Mouse (Mus musculus) cerebellum, adult 2 months (tissue): Measurements from ENCODE around the gene 2010315B03Rik. TPM values are rescaled to one million over a fixed set of nuclear protein-coding genes. Genes with fewer than 3 reads are reported as not detected.

Source experiments
- DNase-seq, 2 experiments: peaks; one replicate each; pipeline ENCODE4 v3.0.0; 2021
- H3K27ac ChIP-seq: fragments of 200-500 bp; 2 replicates; pipeline ENCODE4 v1.5.1; 2012; ENCODE audit warnings: low read length, control low read depth, inconsistent platforms; ENCODE audit not compliant: insufficient read depth
- H3K27me3 ChIP-seq: fragments of 200-500 bp; 2 replicates; pipeline ENCODE4 v1.6.1; 2012; ENCODE audit warnings: inconsistent platforms, mild to moderate bottlenecking, low read length, moderate library complexity; ENCODE audit not compliant: control insufficient read depth, insufficient read depth
- H3K4me1 ChIP-seq: fragments of 200-500 bp; 2 replicates; pipeline ENCODE4 v1.6.1; 2011; ENCODE audit warnings: low read length; ENCODE audit not compliant: control insufficient read depth, insufficient read depth
- H3K4me3 ChIP-seq: fragments of 200-500 bp; replicated peaks from 2 replicates; pipeline ENCODE3; 2011; ENCODE audit warnings: mild to moderate bottlenecking, low read depth, low read length, control low read depth; ENCODE audit not compliant: insufficient read depth
- CTCF ChIP-seq: fragments of 200-500 bp; IDR thresholded peaks from 2 replicates; pipeline ENCODE4 v1.5.1; 2011; ENCODE audit warnings: low read depth, mild to moderate bottlenecking, control low read depth, low read length, moderate library complexity, borderline replicate concordance; ENCODE audit not compliant: insufficient read depth
- POLR2A ChIP-seq: fragments of 200-500 bp; IDR thresholded peaks from 2 replicates; pipeline ENCODE4 v1.6.1; 2011; ENCODE audit warnings: low read length, control low read depth, borderline replicate concordance; ENCODE audit not compliant: insufficient read depth
- WGBS: fragments of 180-500 bp; shearing (Covaris S2); methylation state at CpG from one replicate; pipeline ENCODE4 v1.1.7; 2018; 5-methylcytosine and 5-hydroxymethylcytosine counted together
- polyA plus RNA-seq: library from polyadenylated mRNA; depleted of rRNA; stranded (reverse); fragments of >200 nt; gene quantifications from 2 replicates; pipeline ENCODE4 v1.2.3, GENCODE M21; 2012; rRNA removed

2010315B03Rik gene
- 17.3 and 18.0 TPM in 2 replicates for polyA plus RNA-seq

DNA sequence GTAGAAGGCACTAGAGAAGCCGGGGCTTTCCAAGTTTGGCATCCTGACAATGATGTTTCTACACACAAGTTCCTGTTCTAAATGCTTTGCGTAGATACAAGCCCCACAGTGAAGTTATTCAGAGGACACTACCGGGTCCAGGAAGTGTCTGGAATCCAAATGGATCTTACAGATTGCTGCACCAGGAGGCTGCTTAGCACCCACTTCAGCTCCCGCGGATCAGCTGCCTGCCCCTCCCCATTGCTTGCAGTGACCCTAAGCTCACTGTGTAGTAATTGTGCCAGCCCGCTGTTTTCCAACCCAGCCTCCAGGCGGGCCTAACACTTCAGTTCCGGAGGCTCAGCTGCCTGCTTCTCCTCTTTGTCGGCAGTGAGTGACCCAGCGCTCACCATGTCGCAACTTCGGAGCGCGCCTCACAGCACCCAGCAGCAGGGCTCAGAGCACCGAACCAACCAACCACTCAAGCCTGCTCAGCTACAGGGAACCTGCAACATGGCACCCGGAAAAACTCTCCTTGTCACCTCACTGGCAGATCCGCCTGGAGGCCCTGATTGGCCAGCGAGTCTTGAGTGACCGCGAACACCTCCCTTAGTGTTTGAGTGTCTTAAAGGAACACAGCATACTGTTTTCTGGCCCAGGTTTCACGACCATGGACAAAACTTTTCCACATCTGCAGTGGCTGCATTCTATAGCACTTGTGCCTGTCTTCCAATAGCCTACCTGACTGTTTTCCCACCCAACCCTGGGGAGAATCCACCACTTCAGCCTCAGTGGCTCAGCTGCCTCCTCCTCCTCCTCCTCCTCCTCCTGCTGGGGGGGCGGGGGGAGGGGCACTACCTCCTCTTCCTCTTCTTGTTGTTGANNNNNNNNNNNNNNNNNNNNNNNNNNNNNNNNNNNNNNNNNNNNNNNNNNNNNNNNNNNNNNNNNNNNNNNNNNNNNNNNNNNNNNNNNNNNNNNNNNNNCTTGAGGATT, at the start of gene 2010315B03Rik:
Gene 2010315B03Rik (minus strand): TSS at position 526 of the 972 bp plus-strand sequence.
- DNase-seq, result peak; percentile 87 to 91
- H3K4me1 ChIP-seq, result no peaks in the 10 kb centered on the region
- under 1% methylated on average over 21 of the region's 22 CpGs for WGBS
- no peaks in the 10 kb centered on the region for H3K27me3 ChIP-seq
- H3K27ac ChIP-seq, result peak within 1 kb of the TSS; percentile 23
- TF ChIP-seq POLR2A (peak; percentile 69; the same call in 1 of the 2 replicates), CTCF (no peak)
- peak within 1 kb of the TSS; percentile 69 for H3K4me3 ChIP-seq

DNA sequence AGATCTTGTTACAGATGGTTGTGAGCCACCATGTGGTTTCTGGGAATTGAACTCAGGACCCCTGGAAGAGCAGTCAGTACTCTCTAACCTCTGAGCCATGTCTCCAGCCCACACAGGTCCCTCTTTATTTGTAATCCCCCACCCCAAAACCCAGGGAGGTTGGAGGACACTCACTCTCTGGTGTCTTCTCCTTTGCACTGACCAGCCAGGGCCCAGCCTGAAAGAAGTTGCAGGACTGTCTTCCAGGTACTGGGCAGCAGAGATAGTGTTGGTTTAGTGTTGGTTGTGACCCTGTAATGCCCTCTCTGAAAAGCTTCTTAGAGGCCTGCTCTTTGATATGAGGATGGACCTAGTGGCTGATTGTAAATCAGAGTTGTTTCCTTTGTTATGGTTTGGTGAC, 994 bp downstream of the 2010315B03Rik start:
- no peak overlapping the region for H3K27ac ChIP-seq
- no peaks in the 10 kb centered on the region for H3K4me1 ChIP-seq
- peak overlapping the region; percentile 11 for H3K4me3 ChIP-seq
- no peaks in the 10 kb centered on the region; the same call in 1 of the 2 replicates for H3K27me3 ChIP-seq
- TF ChIP-seq CTCF (no peak), POLR2A (no peak)
- DNase-seq, result no peak

DNA sequence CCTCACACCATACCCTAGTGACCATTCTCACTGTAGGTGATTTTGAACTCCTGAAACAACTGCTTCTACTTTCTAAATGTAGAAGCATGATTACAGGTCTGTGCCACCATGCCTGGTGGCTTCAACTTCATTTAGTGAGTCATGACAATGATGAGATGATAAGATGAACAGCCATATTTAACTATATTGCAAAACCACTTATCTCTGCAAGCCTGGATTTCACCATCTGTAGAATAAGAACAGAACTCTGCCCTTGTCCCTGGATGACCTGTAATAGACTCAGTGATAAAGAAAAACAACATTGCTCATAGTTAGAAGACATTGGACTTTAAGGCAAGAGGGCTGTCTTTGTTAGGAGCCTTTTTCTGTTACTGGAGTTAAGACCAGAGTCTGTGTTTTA, 24.2 kb downstream of the 2010315B03Rik start:
- H3K27me3 ChIP-seq, result no peaks in the 10 kb centered on the region
- H3K4me3 ChIP-seq, result no peak overlapping the region
- no peak overlapping the region for H3K27ac ChIP-seq
- no peaks in the 10 kb centered on the region for H3K4me1 ChIP-seq
- DNase-seq, result no peak
- TF ChIP-seq POLR2A (no peak), CTCF (no peak)

DNA sequence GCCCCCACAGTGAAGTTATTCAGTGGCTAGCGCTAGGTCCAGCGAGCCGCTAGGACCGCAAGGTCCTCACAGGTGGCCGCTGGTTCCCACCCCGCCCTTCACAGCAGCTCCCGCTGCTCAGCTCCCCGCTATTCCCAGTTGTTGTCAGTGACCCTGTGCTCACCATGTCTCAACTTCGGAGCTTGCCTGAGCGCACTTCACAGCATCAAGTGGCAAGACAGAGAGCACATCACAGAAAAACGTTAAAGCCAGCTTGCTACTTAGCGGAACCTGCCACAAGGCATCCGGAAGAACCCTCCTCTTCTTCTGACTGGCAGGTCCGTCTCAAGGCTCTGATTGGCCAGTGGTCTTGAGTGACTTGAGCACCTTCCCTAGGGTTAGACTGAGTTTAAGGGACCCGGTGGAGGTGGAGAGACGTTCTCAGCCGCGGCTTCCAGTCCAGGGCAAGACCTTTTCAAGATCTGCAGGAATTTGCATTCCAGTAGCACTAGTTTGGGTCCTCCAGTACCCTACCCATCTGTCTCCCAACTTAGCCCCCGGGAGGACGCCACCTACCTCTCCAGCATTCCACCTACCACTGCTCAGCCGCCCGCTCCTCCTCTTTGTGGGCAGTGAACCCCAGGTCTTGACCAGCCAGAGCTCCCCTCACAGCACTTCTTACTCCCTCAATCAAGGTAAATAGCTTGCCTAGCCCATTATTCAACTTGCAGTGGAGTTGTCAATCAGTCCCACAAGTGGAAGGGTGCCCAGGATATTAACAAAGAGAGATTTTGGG, 30.4 kb downstream of the 2010315B03Rik start:
- under 1% methylated on average over 22 of the region's 22 CpGs for WGBS
- DNase-seq, result peak; percentile 89 to 92
- Histone ChIP-seq H3K27ac (peak overlapping the region; percentile 74), H3K27me3 (no peaks in the 10 kb centered on the region), H3K4me1 (0 out of 2 replicates have a peak, but pooled peaks cover 3% of the 10 kb centered on the region), H3K4me3 (peak overlapping the region; percentile 99)
- TF ChIP-seq CTCF (no peak), POLR2A (peak; percentile 78; the same call in 1 of the 2 replicates)

DNA sequence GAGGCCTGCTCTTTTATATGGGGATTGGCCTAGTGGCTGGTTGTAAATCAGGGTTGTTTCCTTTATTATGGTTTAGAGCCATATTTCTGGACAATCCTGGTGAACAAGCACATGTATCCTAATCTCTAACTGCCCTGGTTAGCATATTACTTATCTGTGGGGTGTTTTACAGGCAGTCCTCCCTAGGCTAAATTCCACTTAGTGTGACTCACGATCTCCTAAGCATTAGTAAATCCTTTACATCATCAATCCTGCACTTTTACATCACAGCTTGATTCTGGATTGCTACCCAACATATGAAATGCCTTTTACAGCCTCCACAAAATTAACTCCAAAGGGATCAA, 31.1 kb downstream of the 2010315B03Rik start:
- peak overlapping the region; percentile 99 for H3K4me3 ChIP-seq
- DNase-seq, result no peak
- 8% methylated on average over 1 of the region's 1 CpGs for WGBS
- no peak overlapping the region for H3K27ac ChIP-seq
- 0 out of 2 replicates have a peak, but pooled peaks cover 3% of the 10 kb centered on the region for H3K4me1 ChIP-seq
- H3K27me3 ChIP-seq, result no peaks in the 10 kb centered on the region
- TF ChIP-seq CTCF (no peak), POLR2A (no peak)

DNA sequence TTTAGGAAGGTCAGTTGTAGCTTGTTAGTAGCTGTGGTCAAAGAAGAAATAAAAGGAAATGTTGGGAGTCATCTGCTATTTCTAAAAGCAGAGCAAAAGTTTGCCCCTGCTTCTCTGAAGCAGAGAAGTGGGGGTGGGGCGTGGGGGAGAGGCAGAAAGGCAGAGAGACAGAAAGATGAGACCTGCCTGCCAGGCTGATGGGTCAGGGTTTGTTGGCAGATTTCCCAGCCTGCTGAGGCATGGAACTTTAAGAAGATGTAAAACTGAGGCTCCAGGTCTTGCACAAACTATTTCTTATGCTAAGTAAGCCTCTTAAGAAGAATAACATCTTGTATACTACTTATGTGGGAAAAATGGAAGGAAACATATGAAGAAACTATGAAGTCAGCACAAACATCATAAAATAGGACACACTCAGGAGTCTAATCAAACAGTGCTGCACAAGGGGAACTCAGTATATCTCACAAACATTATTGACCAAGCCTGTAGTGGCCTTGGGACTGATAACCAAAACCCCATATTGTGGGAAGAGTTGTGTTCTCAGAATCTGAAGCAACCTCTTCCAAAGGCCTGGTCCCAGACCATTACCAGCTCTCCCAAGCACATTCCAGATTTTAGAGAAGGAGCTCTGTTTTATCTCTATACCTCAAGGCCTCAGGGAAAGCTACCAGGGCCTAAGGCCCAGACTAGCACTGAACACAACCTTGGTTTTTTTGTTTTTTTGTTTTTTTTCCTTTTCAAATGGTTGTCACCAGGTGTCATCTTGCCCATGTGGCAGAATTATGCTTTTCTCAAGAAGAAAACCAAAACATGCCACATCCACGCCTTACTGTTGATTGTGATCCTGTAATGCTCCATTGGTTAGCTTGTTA, 31.7 kb downstream of the 2010315B03Rik start:
- no peak for DNase-seq
- Histone ChIP-seq H3K27me3 (no peaks in the 10 kb centered on the region), H3K27ac (no peak overlapping the region), H3K4me1 (0 out of 2 replicates have a peak, but pooled peaks cover 3% of the 10 kb centered on the region), H3K4me3 (peak overlapping the region; percentile 18)
- TF ChIP-seq CTCF (no peak), POLR2A (no peak)
- 63% methylated on average over 2 of the region's 2 CpGs for WGBS

DNA sequence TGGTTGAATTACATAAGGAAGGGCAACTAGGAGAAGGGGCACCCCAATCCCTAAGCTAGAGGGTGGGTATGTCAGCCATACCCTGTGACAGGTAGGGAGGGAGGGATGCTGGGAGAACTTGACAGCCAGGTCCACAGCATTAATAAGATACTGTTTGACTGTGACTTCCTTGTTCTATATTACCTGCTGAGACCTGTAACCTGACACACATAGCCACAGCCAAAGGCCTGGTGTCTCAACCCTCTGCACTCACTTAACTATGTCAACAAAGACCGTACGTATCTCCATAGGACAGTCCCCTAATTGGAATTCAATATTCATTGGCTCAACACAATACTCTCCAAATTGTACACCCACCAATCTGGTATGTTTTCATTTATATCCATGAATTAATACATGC, 33.2 kb downstream of the 2010315B03Rik start:
- TF ChIP-seq CTCF (no peak), POLR2A (no peak)
- no peak for DNase-seq
- 44% methylated on average over 2 of the region's 2 CpGs for WGBS
- Histone ChIP-seq H3K4me3 (no peak overlapping the region), H3K27ac (no peak overlapping the region), H3K27me3 (no peaks in the 10 kb centered on the region), H3K4me1 (0 out of 2 replicates have a peak, but pooled peaks cover 3% of the 10 kb centered on the region)
